Mouse (Mus musculus) small intestine, adult 2 months (tissue): ENCODE measurements around the gene Smtnl2.

Experiments used
- CTCF ChIP-seq: fragments of 200-500 bp; IDR thresholded peaks from 2 replicates; pipeline ENCODE4 v1.5.1; 2012; ENCODE audit warnings: low read depth, mild to moderate bottlenecking, control low read depth, inconsistent platforms, low read length, moderate library complexity, mixed read lengths; ENCODE audit not compliant: insufficient replicate concordance, insufficient read length; ENCODE audit errors: extremely low read depth
- POLR2A ChIP-seq: fragments of 200-500 bp; IDR thresholded peaks from 2 replicates; pipeline ENCODE4 v1.6.1; 2012; ENCODE audit warnings: low read depth, mild to moderate bottlenecking, control low read depth, inconsistent platforms, low read length, moderate library complexity

- TF ChIP-seq CTCF (no peak), POLR2A (no peak)
Observed at GRCm38 (mm10) chr11:72457995-72458496, 46.5 kb upstream of the Smtnl2 start.
